Mouse (Mus musculus) limb, embryonic 10.5 days (tissue): ENCODE measurements around the gene Ap2a1. TPM values are rescaled to one million over a fixed set of nuclear protein-coding genes. Genes with fewer than 3 reads are reported as not detected.
"Not testable (repeated sequence)": the region's sequence is repeated elsewhere in the genome, so short reads cannot be mapped to it uniquely, and the experiment has no call there.

Source experiments
- DNase-seq: peaks from one replicate; pipeline ENCODE4 v3.0.0-alpha.2; 2017; ENCODE audit warnings: low spot score
- H3K27ac ChIP-seq: fragments of 300-500 bp; sonication (generic); 2 replicates; pipeline ENCODE4 v1.5.1; 2016; ENCODE audit warnings: mild to moderate bottlenecking
- H3K27me3 ChIP-seq: fragments of 300-500 bp; sonication (generic); 2 replicates; pipeline ENCODE4 v1.6.1; 2016; ENCODE audit warnings: low read depth, mild to moderate bottlenecking; ENCODE audit not compliant: poor library complexity, severe bottlenecking
- H3K36me3 ChIP-seq: fragments of 300-500 bp; sonication (generic); 2 replicates; pipeline ENCODE4 v1.6.1; 2016; ENCODE audit warnings: mild to moderate bottlenecking, moderate library complexity
- H3K4me1 ChIP-seq: fragments of 300-500 bp; sonication (generic); 2 replicates; pipeline ENCODE4 v1.6.1; 2016
- H3K4me3 ChIP-seq: fragments of 300-500 bp; sonication (generic); 2 replicates; pipeline ENCODE4 v1.5.1; 2016; ENCODE audit warnings: mild to moderate bottlenecking, moderate library complexity
- H3K9me3 ChIP-seq: fragments of 300-500 bp; sonication (generic); replicated peaks from 2 replicates; pipeline ENCODE4 v1.6.1; 2016; ENCODE audit warnings: mild to moderate bottlenecking
- WGBS: fragments of 180-500 bp; shearing (Covaris S2); methylation state at CpG from one replicate; pipeline ENCODE4 v1.1.7; 2016; 5-methylcytosine and 5-hydroxymethylcytosine counted together
- polyA plus RNA-seq: library from polyadenylated mRNA; unstranded; fragments of >200 nt; fragmentation: Nextera tagmentation; extraction: Ambion mirVana; gene quantifications from 2 replicates; pipeline ENCODE4 v1.2.1, GENCODE M21; 2016

Ap2a1 gene
- polyA plus RNA-seq, 1 experiment from 2014 or later = 85.3 TPM

DNA sequence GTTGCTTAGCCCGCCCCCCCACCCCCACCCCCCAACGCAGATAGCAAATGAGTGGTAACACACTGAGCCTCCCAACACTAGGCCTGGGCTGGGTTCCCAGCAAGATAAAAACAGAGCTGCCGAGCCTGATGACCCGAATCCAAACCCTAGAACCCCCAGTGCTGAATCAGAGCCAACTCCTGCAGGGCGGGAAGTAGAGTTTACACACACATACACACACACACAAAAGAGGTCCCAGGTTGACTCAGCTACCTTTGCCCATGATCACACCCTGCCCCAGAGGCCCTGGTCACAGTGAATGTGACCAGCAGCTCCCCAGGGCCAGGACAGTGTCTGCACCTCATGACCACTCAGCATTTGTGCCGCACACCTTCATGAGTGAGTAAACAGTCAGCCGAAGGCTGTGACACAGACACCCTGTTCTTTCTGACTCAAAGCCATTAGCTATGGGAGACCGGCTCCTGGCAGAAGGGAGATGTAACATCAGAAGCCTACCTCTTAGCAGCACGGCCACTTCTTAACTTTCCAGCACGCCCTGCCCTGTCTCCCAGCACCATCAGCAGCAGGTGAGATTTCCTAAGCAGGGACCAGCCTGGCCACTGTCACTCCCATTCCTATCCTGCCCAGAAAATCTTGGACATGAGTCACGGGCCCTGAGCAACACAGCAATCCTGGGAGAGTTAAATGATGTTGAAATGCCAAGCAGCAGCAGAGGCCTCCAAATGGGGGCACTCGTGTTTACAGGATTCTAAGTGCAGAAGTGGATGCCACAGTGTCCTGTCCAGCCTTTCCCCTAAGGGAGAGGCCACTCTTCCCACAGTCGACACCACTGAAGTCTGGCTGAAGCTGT lies 40.8 kb downstream of the Ap2a1 start:
- Histone ChIP-seq H3K27ac (no peak overlapping the region), H3K27me3 (no peaks in the 10 kb centered on the region), H3K4me3 (peak overlapping the region; percentile 13; the same call in 1 of the 2 replicates), H3K36me3 (peaks cover 75% of the 10 kb centered on the region), H3K9me3 (no peaks in the 10 kb centered on the region), H3K4me1 (peaks cover 20% of the 10 kb centered on the region)
- 93% methylated on average over 13 of the region's 13 CpGs for WGBS
- DNase-seq = no peak

DNA sequence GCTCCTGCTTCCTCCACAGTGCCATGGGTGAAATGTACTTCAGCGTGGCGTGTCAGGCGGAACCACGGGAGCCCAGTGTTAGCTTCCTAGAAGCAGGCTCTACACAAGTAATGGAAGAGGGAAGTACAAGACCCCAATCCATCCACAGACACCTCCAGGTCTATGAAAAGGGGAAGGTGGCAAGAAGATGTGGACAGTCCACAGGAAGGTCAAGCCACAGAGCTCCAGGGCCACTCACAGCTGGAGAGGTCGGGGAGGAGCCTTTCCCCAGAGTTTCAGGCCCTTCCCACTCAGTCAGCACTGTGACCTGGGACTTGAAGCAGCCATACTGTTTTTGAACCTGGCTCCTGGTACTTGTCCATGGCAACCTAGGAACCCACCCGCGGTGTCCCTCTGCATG lies 42.3 kb downstream of the Ap2a1 start:
- Histone ChIP-seq H3K27me3 (no peaks in the 10 kb centered on the region), H3K27ac (no peak overlapping the region), H3K4me3 (no peak overlapping the region), H3K9me3 (no peaks in the 10 kb centered on the region), H3K4me1 (peaks cover 15% of the 10 kb centered on the region), H3K36me3 (peaks cover 90% of the 10 kb centered on the region)
- 94% methylated on average over 7 of the region's 7 CpGs for WGBS
- no peak for DNase-seq

DNA sequence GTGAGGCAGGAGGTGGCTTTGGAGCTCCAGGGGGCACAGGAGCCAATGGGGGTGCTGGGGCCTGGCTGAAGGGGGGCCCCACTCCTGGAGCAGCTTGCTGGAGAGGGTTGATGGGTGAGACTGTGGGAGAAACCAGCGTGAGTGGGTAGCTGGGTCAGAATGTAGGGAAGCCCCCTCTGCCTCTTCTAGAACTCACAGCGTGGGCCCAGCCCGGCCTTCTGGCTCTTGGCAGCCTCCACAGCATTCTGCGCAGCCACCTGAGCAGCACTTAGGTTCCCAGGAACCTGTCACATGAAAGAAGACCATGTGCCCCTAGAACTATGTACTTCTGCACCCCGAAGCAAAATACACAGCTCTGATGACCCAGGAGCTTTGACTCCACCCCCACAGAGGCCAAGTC lies 44.7 kb downstream of the Ap2a1 start:
- 95% methylated on average over 5 of the region's 5 CpGs for WGBS
- peaks cover 100% of the 10 kb centered on the region for H3K36me3 ChIP-seq
- no peak for DNase-seq
- no peak overlapping the region for H3K27ac ChIP-seq
- H3K4me1 ChIP-seq = no peaks in the 10 kb centered on the region
- no peaks in the 10 kb centered on the region for H3K27me3 ChIP-seq
- no peak overlapping the region for H3K4me3 ChIP-seq
- H3K9me3 ChIP-seq = no peaks in the 10 kb centered on the region

DNA sequence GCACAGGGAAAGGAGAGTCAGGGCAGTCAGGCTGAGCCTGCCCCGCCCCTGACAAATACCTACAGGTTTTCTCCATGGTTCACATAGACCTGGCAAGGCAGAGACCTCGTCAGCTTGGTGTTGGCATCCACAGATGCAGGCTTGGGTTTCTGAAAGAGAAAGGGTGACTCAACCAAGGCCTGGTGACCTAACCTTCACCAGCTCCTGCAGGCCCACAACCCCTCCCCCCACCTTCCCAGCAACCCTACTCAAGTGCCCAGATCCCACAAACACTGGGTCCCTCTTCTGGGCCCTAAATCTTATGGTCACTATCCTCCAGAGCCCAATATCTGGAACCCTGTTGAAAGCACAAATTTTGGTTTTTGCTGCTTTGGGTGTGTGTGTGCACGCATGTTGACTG lies 46.3 kb downstream of the Ap2a1 start:
- Histone ChIP-seq H3K4me3 (no peak overlapping the region), H3K9me3 (no peaks in the 10 kb centered on the region), H3K27ac (no peak overlapping the region), H3K36me3 (peaks cover 100% of the 10 kb centered on the region), H3K27me3 (no peaks in the 10 kb centered on the region), H3K4me1 (no peaks in the 10 kb centered on the region)
- DNase-seq = no peak
- WGBS = 94% methylated on average over 3 of the region's 3 CpGs

DNA sequence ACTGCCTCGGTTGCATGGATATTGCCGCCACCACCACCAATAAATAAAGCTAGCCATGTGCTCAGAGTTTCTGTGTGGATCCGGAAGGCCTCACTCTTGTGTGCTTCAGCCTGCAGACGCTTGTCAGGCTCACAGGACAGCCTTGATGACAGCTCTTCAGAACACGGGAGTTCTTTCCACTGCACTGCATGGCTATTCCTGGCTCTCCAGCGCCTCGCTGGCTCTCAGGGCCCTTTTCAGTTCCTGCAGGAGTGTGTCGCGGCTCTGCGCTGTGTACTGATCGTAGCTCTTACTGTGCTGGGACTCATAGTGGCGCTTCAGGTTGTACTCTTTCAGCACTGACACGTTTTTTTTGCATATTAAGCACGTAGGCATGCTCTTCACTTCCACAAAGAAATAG lies 51.5 kb downstream of the Ap2a1 start:
- Histone ChIP-seq H3K9me3 (no peaks in the 10 kb centered on the region), H3K4me3 (no peak overlapping the region), H3K36me3 (peaks cover 75% of the 10 kb centered on the region), H3K27ac (no peak overlapping the region), H3K27me3 (no peaks in the 10 kb centered on the region), H3K4me1 (no peaks in the 10 kb centered on the region)
- WGBS = 92% methylated on average over 14 of the region's 14 CpGs
- DNase-seq = no peak

DNA sequence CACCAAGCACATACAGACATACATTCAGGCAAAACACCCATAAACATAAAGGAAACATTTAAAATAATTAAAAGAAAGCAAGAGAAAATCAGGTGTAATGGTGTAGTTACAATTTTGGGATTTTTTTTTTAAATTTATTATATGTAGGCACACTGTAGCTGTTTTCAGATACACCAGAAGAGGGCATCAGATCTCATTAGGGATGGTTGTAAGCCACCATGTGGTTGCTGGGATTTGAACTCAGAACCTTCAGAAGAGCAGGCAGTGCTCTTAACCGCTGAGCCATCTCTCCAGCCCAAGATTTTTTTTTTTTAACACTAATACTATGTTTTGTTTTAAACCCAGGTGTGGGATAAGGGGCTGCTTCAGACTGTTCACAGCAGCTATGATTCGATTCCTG lies 57.5 kb downstream of the Ap2a1 start:
- H3K27ac ChIP-seq, H3K9me3 ChIP-seq, DNase-seq, H3K4me3 ChIP-seq, H3K27me3 ChIP-seq: not testable (repeated sequence)
- 87% methylated on average over 2 of the region's 2 CpGs for WGBS
- peaks cover 28% of the 10 kb centered on the region for H3K36me3 ChIP-seq
- H3K4me1 ChIP-seq = peaks cover 31% of the 10 kb centered on the region

DNA sequence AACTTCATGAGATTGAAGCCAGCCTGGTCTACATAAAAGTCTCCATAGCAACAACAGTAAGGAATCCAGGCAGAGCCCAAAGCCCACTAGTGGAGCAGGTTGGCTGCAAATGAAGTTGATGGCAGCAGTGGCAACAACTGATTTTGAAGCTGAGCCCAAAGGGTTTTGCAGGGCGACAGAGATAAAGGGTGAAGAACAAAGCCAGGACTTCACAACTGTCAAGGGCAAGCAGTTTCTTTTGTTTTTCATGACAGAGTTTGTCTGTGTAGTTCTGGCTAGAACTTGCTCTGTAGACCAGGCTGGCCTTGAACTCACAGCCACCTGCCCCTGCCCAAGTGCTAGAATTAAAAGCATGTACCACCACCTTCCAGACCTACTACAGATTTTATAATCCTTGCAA lies 58.1 kb downstream of the Ap2a1 start:
- WGBS = 81% methylated on average over 1 of the region's 1 CpGs
- no peak overlapping the region for H3K27ac ChIP-seq
- no peak for DNase-seq
- H3K27me3 ChIP-seq = no peaks in the 10 kb centered on the region
- peaks cover 37% of the 10 kb centered on the region for H3K4me1 ChIP-seq
- H3K36me3 ChIP-seq = peaks cover 28% of the 10 kb centered on the region
- no peaks in the 10 kb centered on the region for H3K9me3 ChIP-seq
- H3K4me3 ChIP-seq = no peak overlapping the region

DNA sequence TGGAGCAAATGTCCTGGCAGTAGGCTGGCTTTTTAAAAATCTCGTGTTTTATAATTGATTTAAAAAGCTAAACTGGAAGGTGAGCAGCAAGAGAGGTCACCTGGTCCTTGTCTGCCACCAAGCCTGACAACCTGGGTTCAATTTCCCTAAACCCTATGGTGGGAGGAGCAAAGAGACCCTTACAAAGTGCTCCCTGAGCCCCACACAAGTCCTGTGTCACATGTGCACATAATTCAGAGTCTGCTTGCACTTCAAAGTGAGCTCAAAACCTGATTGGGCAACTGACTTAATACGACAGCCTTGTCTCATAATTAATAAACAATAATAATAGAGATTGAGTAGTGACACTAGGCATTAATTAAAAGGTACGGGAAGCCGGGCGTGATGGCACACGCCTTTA lies 58.7 kb downstream of the Ap2a1 start:
- Histone ChIP-seq H3K27ac (peak overlapping the region; percentile 100), H3K4me3 (peak overlapping the region; percentile 98), H3K27me3 (no peaks in the 10 kb centered on the region), H3K4me1 (peaks cover 40% of the 10 kb centered on the region), H3K36me3 (peaks cover 28% of the 10 kb centered on the region), H3K9me3 (no peaks in the 10 kb centered on the region)
- WGBS = 65% methylated on average over 6 of the region's 6 CpGs
- no peak for DNase-seq

DNA sequence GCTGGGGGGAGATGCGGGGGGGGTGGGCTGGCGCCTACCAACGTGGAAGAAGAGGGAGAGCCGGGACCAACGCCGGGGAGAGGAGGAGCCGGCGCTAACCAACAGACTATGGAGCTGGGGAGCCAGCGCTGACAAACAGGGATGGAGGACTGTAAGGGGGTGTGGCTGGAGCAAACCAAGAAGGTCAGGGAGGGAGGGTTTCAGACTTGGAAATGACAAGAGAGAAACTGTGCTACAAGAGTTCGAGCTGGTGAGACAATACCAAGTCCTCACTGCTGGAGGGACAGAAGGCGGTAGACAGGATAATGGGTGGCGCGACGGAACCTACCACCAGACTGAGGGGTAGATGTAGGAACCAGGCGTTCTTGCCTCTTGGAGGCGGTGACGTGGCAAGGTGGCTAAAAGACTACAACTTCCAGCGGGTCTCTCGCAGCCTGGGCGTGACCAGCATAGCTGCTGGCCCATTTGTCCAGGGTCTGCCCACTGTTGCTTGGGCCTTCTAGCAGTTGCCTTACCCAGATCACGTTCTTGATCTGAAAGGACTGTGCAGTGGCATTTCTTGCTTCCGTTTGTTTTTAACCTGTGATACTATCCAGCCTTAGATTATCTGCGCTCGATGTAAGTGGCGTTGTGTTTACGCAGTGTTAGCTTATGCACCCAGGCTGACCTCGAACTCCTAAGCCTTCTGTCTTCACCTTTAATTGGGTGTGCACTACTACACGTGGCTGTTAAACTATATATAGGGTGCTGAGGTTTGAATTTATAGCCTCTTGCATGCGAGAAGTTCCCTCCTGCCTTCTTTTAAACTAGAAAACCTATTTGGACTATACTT lies 59.4 kb downstream of the Ap2a1 start, which contains the start of gene Ptov1:
Gene Ptov1 (minus strand): TSS at position 92 of the 832 bp plus-strand sequence.
- Histone ChIP-seq H3K27me3 (no peaks in the 10 kb centered on the region), H3K27ac (peak within 1 kb of the TSS; percentile 100), H3K4me1 (peaks cover 40% of the 10 kb centered on the region), H3K36me3 (peaks cover 32% of the 10 kb centered on the region), H3K9me3 (no peaks in the 10 kb centered on the region), H3K4me3 (peak within 1 kb of the TSS; percentile 98)
- peak; percentile 96 for DNase-seq
- WGBS = 6% methylated on average over 29 of the region's 29 CpGs

DNA sequence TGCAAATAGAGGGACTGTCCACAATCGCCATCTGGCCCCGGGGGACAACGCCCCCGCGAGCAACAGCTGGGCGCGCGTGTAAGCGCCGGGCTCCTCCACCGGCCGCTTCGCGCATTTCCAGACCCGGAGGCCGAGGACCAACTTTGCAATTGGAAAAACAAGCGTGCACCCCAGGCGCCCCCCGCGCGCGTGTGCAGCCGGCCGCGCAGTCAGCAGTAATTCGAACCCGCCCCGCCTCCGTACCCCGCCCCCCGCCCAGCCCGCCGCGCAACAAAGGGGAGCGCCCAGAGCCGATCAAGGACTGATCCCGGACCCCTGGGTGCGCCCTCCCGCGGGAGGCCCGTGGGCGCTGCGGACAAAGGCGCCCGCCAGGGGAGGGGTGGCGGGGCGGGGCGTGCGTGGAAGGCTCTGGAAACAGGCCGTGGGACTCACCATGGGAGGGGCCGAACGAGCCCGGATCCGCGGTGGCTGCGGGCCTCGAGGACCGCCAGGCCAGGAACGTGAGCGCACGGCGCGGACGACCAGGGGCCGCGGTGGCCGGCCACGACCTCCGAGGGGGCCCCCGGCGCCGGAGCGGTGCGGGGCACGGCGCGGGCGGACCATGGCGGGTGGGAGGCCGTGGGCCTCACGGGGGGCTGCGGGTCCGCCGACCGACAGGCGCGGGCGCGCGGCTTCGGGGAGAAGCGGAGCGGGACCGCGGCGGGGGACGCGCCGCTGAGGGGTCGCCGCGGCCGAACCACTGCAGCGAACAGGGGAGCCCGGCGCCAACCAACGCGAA lies 60.2 kb downstream of the Ap2a1 start:
- DNase-seq = peak; percentile 85
- peaks cover 40% of the 10 kb centered on the region for H3K36me3 ChIP-seq
- H3K4me1 ChIP-seq = peaks cover 40% of the 10 kb centered on the region
- peak overlapping the region; percentile 98 for H3K4me3 ChIP-seq
- H3K27ac ChIP-seq = peak overlapping the region; percentile 100
- no peaks in the 10 kb centered on the region for H3K27me3 ChIP-seq
- no peaks in the 10 kb centered on the region for H3K9me3 ChIP-seq
- under 1% methylated on average over 107 of the region's 108 CpGs for WGBS

DNA sequence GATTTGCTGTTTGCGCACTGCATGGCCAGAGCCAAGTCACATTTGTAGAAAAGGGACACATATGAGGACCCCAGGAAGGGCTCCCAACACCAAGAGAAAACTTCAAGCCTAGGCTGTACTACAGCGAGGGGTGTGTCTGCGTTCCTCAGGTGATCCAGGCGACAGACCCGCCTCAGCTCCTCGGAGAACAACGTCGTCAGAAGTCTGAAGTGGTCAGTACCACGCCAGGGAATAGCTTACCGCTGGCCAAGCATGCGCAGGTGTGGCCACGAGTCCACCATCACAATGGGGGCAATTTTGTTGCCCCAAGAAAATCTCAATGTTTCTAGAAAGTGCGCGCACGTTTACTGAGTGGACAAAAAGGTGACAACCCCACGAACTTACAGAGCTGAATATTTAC lies 60.8 kb downstream of the Ap2a1 start:
- WGBS = 8% methylated on average over 16 of the region's 16 CpGs
- peaks cover 47% of the 10 kb centered on the region for H3K36me3 ChIP-seq

DNA sequence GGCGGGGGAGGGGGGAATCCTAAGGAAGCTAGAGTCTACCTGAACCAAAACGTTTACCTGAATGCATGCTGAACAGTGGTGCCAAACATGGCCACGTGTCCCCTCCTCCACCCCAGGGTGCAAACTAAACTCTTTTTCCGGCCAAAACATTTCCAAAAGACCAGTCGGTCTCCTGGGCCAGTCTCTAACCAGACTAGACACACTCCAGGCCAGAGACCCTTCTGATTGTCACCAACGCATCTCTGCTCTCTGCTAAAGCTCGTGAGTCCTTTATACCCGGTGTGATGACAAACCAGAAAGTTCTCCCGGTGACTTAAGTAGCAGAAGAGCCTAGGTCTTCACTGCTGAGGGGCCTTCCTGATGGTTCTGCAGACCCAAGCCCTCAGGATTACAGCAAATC lies 61.5 kb downstream of the Ap2a1 start:
- Histone ChIP-seq H3K9me3 (no peaks in the 10 kb centered on the region), H3K4me3 (peak overlapping the region; percentile 98), H3K27ac (peak overlapping the region; percentile 7), H3K36me3 (peaks cover 53% of the 10 kb centered on the region), H3K27me3 (no peaks in the 10 kb centered on the region), H3K4me1 (peaks cover 42% of the 10 kb centered on the region)
- 69% methylated on average over 9 of the region's 9 CpGs for WGBS
- DNase-seq = no peak

More for the DNA sequence above, 60.8 kb downstream of the Ap2a1 start:
- Histone ChIP-seq H3K27ac (peak overlapping the region; percentile 100), H3K4me3 (peak overlapping the region; percentile 98), H3K9me3 (no peaks in the 10 kb centered on the region), H3K4me1 (peaks cover 40% of the 10 kb centered on the region), H3K27me3 (no peaks in the 10 kb centered on the region)
- no peak for DNase-seq
